Mouse (Mus musculus): Measurements from ENCODE around the gene Heatr9.

- TF ChIP-seq MYOD1 (IDR thresholded peaks at IDR 0.05; ENCODE audit: control insufficient read depth, insufficient read length, low read depth) (no peak), CTCF (IDR thresholded peaks at IDR 0.05; ENCODE audit: control insufficient read depth, insufficient read depth, insufficient read length) (no peak), MYOG (IDR thresholded peaks at IDR 0.05; ENCODE audit: control insufficient read depth, extremely low read depth, insufficient read length) (no peak), MAX (IDR thresholded peaks at IDR 0.05) (no peak), USF1 (IDR thresholded peaks at IDR 0.05; ENCODE audit: low read depth) (no peak), CEBPB (IDR thresholded peaks at IDR 0.05; ENCODE audit: low read depth) (no peak), FOSL1 (IDR thresholded peaks at IDR 0.05; ENCODE audit: insufficient read depth, low read length, poor library complexity, severe bottlenecking) (no peak)
Measured at GRCm38 (mm10) chr11:83530360-83530759, 8.4 kb upstream of the Heatr9 start, which contains the start of gene Ccl5.

All from C2C12 (cell line).